Mouse (Mus musculus) CD4-positive, CD25-positive, alpha-beta regulatory T cell, adult 9 weeks (primary cell): Measurements from ENCODE around the gene Arsk. TPM values are rescaled to one million over a fixed set of nuclear protein-coding genes. Genes with fewer than 3 reads are reported as not detected.

Source experiments
- polyA plus RNA-seq: library from polyadenylated mRNA; unstranded; fragments of 100-300 nt; shearing (Covaris generic); gene quantifications from one replicate; pipeline ENCODE4 v1.2.1, GENCODE M21; 2017

The Arsk gene
- polyA plus RNA-seq, result 7.2 TPM

DNA sequence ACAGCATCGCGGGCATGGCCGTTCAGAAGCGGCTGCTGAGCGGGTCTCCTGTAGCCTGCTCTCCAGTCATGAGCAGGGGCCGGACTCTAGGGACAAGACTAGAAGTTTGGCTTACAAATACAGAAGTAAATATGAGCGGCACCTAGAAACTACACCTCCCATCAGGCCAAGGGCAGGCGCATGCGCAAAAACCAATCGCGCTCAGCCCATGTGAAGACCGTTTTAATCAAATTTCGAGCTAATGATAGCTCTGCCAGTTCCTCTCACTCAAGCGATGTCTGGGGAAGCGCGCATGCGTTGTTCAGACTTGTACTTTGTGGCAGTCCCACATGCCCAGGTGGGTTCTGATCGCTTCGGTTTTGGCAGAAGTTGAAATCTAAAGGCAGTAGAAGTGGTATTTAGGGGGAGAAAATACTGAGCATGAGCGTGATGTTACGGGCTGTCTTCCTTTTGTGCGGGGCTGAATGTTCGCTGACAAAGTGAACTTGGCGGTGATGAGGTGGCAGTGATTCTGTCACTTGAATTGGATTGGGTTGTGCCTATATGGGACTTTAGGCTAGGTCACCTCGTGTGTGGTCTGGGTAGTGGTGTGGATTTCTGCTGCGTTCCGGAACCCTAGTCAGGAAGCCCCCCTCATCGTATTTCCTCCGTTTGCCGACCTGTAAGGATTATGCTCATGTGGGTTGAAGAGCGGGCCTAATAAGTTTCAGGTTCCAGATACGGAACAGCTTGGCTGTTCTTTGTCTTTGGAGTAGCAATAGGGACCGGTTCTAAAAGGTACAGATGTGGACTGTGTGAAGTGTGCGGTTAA is at the start of gene Arsk, which contains the start of gene Ttc37:
Gene Arsk, minus strand, starts transcription at position 168 of the 811 bp plus-strand sequence.
Gene Ttc37, plus strand, starts transcription at position 242 of the 811 bp plus-strand sequence.

DNA sequence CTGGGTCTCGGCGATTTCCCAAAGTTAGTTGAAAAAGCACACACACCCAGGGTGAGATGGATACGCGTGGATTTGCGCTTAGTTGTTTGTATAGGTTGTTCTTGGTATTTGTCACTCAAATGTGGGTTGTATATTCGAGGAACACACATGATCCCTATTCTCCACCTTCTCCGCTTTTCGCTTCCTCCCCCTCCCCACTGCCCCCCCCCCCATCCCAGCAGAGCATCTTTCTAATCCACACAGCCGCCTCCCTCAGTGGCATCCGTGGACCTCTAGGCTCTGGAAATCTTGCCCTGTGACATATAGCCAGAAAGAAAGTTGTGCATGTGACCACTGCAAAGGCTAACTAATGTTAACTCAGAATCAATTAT is 41.6 kb downstream of the Arsk start, which contains the start of gene Gpr150:
Gene Gpr150, minus strand, starts transcription at position 101 of the 371 bp plus-strand sequence.

DNA sequence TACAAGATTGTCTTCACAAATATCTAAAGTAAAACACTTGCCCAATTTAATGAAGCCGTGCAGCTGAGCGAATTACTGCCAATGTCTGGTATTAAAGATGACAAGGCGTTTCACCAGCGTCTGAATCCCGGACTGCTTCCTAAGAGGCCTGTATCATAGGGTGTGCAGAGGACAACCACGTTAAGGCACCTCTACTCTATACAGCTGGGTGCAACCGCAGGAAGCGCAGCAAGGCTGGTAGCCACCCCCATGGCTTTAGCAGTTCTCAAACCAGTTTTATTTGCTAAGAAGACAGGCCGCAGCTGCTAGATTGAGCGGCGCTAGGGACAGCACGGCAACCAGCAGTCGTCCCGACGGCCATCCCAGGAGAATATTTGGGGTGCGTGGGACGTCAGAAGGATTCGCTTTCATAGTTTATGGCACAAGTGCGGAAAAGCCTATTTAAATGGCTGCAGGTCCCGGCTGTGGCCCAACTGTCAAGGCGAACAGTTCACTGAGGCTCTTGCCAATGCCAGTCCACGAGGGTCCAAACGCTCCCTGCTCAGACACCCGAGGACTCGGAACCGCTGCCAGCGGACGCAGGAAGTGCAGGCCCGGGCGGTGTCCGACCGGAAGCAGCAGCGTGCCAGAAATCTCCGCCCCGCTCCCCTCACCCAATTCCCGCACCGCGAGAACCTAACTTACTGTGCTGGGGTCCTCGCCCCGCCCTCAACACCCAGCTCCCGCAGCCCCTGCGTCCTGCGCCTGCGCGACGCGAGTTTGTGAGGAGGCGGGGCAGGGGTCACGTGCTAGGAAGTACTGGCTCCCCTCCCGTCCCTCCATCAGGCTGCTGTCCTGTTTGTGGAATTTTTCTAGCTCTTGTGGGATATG is 80.3 kb downstream of the Arsk start, which contains the start of gene Rfesd:
Gene Rfesd, minus strand, starts transcription at position 746 of the 870 bp plus-strand sequence.

Other genes starting within 250 kb of the Arsk start
- gene Rhobtb3, start 154.7 kb downstream of the Arsk start, polyA plus RNA-seq, result not detected
- not detected for gene Spata9, start 131.5 kb downstream of the Arsk start, polyA plus RNA-seq
- gene Rfesd, start 79.9 kb downstream of the Arsk start, polyA plus RNA-seq, result 35.5 TPM
- not detected for gene Gpr150, start 41.7 kb downstream of the Arsk start, polyA plus RNA-seq
- gene Ttc37, start 74 bp upstream of the Arsk start, polyA plus RNA-seq, result 26.4 TPM
- gene Fam81b, start 206.4 kb upstream of the Arsk start, polyA plus RNA-seq, result not detected